Mouse (Mus musculus) small intestine, adult 2 months (tissue): ENCODE measurements around the gene Toporsl. TPM values are rescaled to one million over a fixed set of nuclear protein-coding genes. Genes with fewer than 3 reads are reported as not detected.

Experiments used
- H3K27ac ChIP-seq: fragments of 200-500 bp; 2 replicates; pipeline ENCODE4 v1.5.1; 2012; ENCODE audit warnings: low read depth, low read length, control low read depth, inconsistent platforms; ENCODE audit not compliant: insufficient read depth
- H3K27me3 ChIP-seq: fragments of 200-500 bp; 2 replicates; pipeline ENCODE4 v1.6.1; 2012; ENCODE audit warnings: mild to moderate bottlenecking, moderate library complexity, low read length, inconsistent platforms; ENCODE audit not compliant: control insufficient read depth, insufficient read depth
- H3K36me3 ChIP-seq: fragments of 200-500 bp; 2 replicates; pipeline ENCODE4 v1.6.1; 2012; ENCODE audit warnings: mild to moderate bottlenecking, low read length, control low read depth, inconsistent platforms; ENCODE audit not compliant: control insufficient read depth, insufficient read depth
- H3K4me1 ChIP-seq: fragments of 200-500 bp; 2 replicates; pipeline ENCODE4 v1.6.1; 2012; ENCODE audit warnings: low read length, inconsistent platforms, mixed read lengths; ENCODE audit not compliant: control insufficient read depth, insufficient read depth, insufficient read length
- H3K4me3 ChIP-seq: fragments of 200-500 bp; 2 replicates; pipeline ENCODE4 v1.5.1; 2012; ENCODE audit warnings: low read depth, mild to moderate bottlenecking, control low read depth, inconsistent platforms, low read length, moderate library complexity
- CTCF ChIP-seq: fragments of 200-500 bp; IDR thresholded peaks from 2 replicates; pipeline ENCODE4 v1.5.1; 2012; ENCODE audit warnings: low read depth, mild to moderate bottlenecking, control low read depth, inconsistent platforms, low read length, moderate library complexity, mixed read lengths; ENCODE audit not compliant: insufficient replicate concordance, insufficient read length; ENCODE audit errors: extremely low read depth
- POLR2A ChIP-seq: fragments of 200-500 bp; IDR thresholded peaks from 2 replicates; pipeline ENCODE4 v1.6.1; 2012; ENCODE audit warnings: low read depth, mild to moderate bottlenecking, control low read depth, inconsistent platforms, low read length, moderate library complexity
- WGBS: fragments of 180-500 bp; shearing (Covaris S2); methylation state at CpG from one replicate; pipeline ENCODE4 v1.1.7; 2018; 5-methylcytosine and 5-hydroxymethylcytosine counted together
- polyA plus RNA-seq: library from polyadenylated mRNA; depleted of rRNA; stranded (reverse); fragments of >200 nt; gene quantifications from 2 replicates; pipeline ENCODE4 v1.2.3, GENCODE M21; 2012; rRNA removed

The Toporsl gene
- not detected in 2 replicates for polyA plus RNA-seq

DNA sequence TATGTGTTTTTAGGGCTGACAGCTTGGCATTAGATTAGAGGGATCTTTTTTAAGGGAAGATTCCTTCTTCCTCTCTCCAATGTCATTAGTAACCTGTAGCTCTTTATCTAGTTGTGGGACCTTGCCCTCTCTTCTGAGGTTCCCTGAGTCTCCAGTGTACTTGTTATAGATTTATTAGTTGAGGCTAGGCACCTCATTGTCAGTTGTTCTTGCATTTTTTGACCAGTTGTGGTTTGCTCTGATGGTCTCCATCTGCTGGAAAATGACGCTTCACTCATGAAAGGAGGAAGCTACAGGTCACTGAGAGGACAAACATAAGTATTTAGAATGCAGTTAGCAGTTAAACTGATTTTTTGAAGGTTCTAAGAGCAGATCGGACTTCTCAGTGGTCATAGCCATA lies at the start of gene Toporsl:
Toporsl (plus strand) TSS at position 348 of the 400 bp plus-strand sequence.
- Histone ChIP-seq H3K36me3 (no peaks in the 10 kb centered on the region), H3K27me3 (no peaks in the 10 kb centered on the region), H3K4me3 (no peak within 1 kb of the TSS), H3K4me1 (no peaks in the 10 kb centered on the region), H3K27ac (no peak within 1 kb of the TSS)
- WGBS: 61% methylated on average over 2 of the region's 2 CpGs
- TF ChIP-seq POLR2A: no peak
- no peak for TF ChIP-seq CTCF

DNA sequence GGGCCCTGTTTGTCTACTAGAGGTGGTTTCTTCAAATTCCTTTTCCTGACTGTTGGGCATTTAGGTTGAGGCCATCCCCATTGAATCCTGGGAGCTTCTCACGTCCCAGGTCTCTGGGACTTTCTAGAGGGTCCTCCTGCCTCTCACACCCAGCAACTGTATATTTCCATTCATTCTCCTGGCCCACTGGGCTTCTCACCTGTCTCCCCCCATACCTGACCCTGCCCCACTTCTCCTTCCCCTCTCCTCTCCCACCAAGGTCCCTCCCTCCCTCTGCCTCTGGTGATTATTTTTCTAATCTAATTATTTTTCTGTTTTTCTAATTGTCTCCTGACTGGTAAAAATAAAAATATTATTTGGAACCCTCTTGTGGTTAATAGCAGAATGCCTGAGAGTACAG lies 38.4 kb upstream of the Toporsl start:
- H3K4me1 ChIP-seq: no peaks in the 10 kb centered on the region
- no peak for TF ChIP-seq POLR2A
- TF ChIP-seq CTCF: no peak
- WGBS: 44% methylated on average over 1 of the region's 1 CpGs
- no peaks in the 10 kb centered on the region for H3K36me3 ChIP-seq
- no peak overlapping the region for H3K27ac ChIP-seq
- H3K27me3 ChIP-seq: no peaks in the 10 kb centered on the region
- no peak overlapping the region for H3K4me3 ChIP-seq

DNA sequence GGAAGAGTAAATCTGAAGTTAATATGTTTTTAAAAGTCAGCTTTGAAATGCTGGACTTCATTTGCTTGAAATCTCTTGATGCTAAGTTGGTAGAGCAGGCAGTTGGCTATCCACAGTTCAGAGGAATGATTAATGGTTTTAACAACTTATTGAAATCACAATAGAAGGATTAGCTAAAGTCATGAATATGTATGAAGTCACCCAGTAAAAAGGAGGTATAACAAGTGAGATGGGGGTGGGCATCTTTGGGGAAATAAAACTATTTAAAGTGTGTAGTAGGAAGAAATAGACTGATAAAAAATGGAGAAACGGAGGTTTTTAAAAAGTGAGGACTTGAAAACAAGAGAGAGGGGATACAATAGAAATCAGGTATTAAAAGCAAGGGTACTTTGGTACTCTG lies 38.0 kb upstream of the Toporsl start:
- H3K36me3 ChIP-seq: no peaks in the 10 kb centered on the region
- H3K4me3 ChIP-seq: no peak overlapping the region
- 57% methylated on average over 1 of the region's 1 CpGs for WGBS
- no peaks in the 10 kb centered on the region for H3K27me3 ChIP-seq
- H3K4me1 ChIP-seq: no peaks in the 10 kb centered on the region
- no peak overlapping the region for H3K27ac ChIP-seq
- TF ChIP-seq POLR2A (no peak), CTCF (no peak)

DNA sequence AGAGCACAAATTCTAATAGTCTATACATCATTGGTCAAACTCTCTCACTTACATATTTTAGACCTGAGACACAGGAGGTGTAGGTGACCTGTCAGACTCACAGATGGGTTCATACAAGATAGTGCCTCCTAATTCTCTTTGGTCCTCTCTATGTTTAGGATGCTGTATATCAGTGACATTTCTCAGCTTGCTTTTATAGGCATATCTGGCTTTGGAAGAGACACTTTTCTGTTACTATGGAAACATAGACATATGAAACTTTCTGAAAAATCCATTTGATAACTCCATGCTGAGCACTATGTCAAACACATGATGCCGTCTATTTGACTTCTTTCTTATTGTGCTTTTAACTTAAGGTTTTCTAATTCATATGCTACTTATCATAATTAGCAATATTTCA lies 32.2 kb upstream of the Toporsl start:
- 94% methylated on average over 1 of the region's 1 CpGs for WGBS
- no peaks in the 10 kb centered on the region for H3K27me3 ChIP-seq
- H3K4me1 ChIP-seq: no peaks in the 10 kb centered on the region
- no peak overlapping the region for H3K27ac ChIP-seq
- TF ChIP-seq CTCF (no peak), POLR2A (no peak)
- H3K36me3 ChIP-seq: no peaks in the 10 kb centered on the region
- H3K4me3 ChIP-seq: no peak overlapping the region

DNA sequence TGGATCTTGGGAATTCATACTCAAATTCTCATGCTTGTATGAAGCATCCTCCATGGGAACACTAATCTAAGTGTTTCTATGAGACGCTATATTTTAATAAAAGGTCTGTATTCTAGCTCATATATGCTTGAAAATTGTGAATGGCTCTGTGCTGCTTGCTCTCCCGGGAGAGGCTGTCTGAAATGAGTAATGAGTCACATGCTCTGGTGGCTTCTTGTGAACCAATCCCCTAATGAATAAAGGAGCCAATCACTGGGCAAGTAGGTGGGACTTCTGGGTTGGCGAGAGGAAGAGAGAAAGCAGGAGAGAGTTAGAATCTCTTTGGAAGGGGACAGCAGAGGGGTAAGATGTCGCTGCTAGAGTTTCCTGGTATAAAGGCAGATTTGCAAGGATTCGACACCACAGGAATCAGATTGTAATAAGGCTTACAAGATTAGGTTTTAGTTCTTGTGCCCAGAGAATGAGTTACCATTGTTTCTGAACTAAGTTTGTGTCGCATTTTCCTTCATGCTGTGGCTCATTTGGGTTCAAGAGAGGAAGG lies 9.8 kb upstream of the Toporsl start:
- TF ChIP-seq POLR2A (no peak), CTCF (no peak)
- no peaks in the 10 kb centered on the region for H3K36me3 ChIP-seq
- no peak overlapping the region for H3K27ac ChIP-seq
- H3K27me3 ChIP-seq: no peaks in the 10 kb centered on the region
- no peak overlapping the region for H3K4me3 ChIP-seq
- no peaks in the 10 kb centered on the region for H3K4me1 ChIP-seq
- WGBS: 77% methylated on average over 6 of the region's 6 CpGs

DNA sequence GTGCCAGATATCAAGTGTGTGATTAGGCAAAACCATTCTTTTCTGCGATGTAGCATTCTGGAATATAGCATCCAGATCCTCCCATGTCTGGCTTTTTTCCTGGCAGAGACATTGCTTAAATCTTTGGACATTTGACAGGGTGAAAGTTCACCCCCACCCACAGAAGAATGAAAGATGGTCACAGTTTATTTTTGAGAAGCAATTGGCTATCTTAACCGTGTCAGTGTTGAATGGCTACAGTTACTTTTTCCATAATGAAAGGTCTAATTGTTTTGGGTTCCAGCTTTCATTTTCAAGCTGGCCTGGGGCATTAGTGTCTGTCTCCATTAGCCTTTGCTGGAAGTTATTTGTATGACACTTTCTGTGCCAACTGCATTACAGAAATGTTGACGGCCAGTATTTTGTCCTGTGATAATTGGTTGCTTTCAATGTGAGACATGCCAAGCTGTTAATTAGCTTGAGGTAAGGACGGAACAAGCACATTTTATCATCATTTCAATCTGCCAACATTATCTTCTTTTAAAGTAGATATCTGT lies 2.2 kb upstream of the Toporsl start:
- no peaks in the 10 kb centered on the region for H3K27me3 ChIP-seq
- H3K4me1 ChIP-seq: no peaks in the 10 kb centered on the region
- 75% methylated on average over 4 of the region's 4 CpGs for WGBS
- no peak overlapping the region for H3K27ac ChIP-seq
- no peak overlapping the region for H3K4me3 ChIP-seq
- no peak for TF ChIP-seq CTCF
- no peak for TF ChIP-seq POLR2A
- H3K36me3 ChIP-seq: no peaks in the 10 kb centered on the region

DNA sequence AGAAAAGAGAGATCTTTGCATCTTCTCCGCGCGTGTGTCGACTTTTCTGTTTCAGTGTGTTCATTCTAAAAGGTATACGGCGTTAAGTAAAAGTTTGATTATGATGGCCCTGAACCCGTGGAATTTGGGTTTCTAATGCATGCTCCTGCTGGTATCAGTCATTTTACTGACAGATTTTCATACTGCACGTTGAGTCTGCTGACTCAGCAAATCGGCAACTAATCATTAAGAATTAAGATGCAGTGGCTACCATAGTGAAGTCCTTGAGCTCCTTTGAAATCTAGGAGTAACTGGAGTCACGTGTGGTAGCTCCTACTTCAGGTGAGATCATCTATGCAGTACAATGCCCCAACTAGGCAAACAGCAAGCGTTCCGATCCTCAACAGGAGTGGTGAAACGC lies 1.4 kb upstream of the Toporsl start:
- Histone ChIP-seq H3K27ac (no peak overlapping the region), H3K4me1 (no peaks in the 10 kb centered on the region), H3K27me3 (no peaks in the 10 kb centered on the region), H3K36me3 (no peaks in the 10 kb centered on the region), H3K4me3 (no peak overlapping the region)
- 89% methylated on average over 13 of the region's 13 CpGs for WGBS
- TF ChIP-seq POLR2A (no peak), CTCF (no peak)
